11 mouse cellular contexts compared by ENCODE assay signal in the genomic region with DNA sequence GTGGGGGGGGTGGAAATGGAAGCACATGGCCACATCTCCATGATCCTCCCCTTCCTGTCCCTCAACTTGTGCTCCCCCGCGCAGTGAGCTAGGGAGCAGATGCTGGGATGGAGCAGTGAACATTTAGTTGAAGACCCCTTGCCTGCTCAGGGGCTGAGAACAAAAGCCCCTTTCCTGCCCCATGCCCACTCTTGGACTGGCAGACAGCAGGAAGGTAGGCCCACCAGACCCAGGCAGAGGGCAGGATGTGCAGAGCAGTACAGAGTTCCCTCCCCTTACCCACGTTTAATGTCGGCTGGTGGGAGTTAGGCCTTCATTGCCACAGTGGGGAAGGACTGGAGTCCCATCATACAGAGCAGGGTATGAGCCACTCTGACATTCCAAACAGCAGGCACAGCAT. TPM values are rescaled to one million over a fixed set of nuclear protein-coding genes. Genes with fewer than 3 reads are reported as not detected.
A peak's percentile ranks its signal among the peaks of the same experiment; 100 is the strongest.
DNase-seq lines count a peak whose midpoint lies in the region; ATAC-seq lines count a peak whose summit lies in the region.
"Had no signal": no experiment of that assay in that cellular context is flagged by ENCODE, and none has a peak within 500 bp of the region (broad histone marks: within the 10 kb centered on the region; RNA-seq: fewer than 3 reads in every experiment).

No protein-coding gene starts in this region.

- no peak overlapping the region for H3K9ac ChIP-seq in hindbrain, embryonic 12.5 days
- no peak overlapping the region for H3K9ac ChIP-seq in hindbrain, embryonic 13.5 days
- H3K9ac ChIP-seq in midbrain, embryonic 13.5 days (replicated peaks): no peak overlapping the region
- no peak overlapping the region for H3K9ac ChIP-seq in midbrain, embryonic 11.5 days (ENCODE audit: low read length)
- no peak overlapping the region for H3K9ac ChIP-seq in limb, embryonic 15.5 days

- no peak for DNase-seq in midbrain, embryonic 11.5 days (ENCODE audit: low spot score, missing footprints)
- peak; percentile 36 to 49 for DNase-seq in thymus, postnatal 10 days (ENCODE audit: low spot score in 2 of 2)
- DNase-seq in gastrocnemius, postnatal 4 days (ENCODE audit: low spot score in 2 of 2): no peak
- DNase-seq in embryo, embryonic 9.5 days (ENCODE audit: extremely low spot score): no peak
- DNase-seq: cerebellum, adult 11-12 months; gastrocnemius, postnatal 14 days had no signal

- no peak overlapping the region for H3K4me2 ChIP-seq in hindbrain, embryonic 12.5 days (replicated peaks)
- no peak overlapping the region for H3K4me2 ChIP-seq in hindbrain, embryonic 13.5 days
- no peak overlapping the region for H3K4me2 ChIP-seq in midbrain, embryonic 13.5 days (replicated peaks)
- H3K4me2 ChIP-seq in midbrain, embryonic 11.5 days: no peak overlapping the region
- no peak overlapping the region for H3K4me2 ChIP-seq in limb, embryonic 15.5 days

- H3K27me3 ChIP-seq in hindbrain, embryonic 12.5 days: no peaks in the 10 kb centered on the region
- H3K27me3 ChIP-seq in hindbrain, embryonic 13.5 days: no peaks in the 10 kb centered on the region
- H3K27me3 ChIP-seq in midbrain, embryonic 13.5 days: no peaks in the 10 kb centered on the region
- H3K27me3 ChIP-seq in midbrain, embryonic 11.5 days (ENCODE audit: control insufficient read depth, insufficient read depth, low read length): no peaks in the 10 kb centered on the region
- no peaks in the 10 kb centered on the region for H3K27me3 ChIP-seq in limb, embryonic 15.5 days

- ATAC-seq in hindbrain, embryonic 12.5 days (ENCODE audit: low FRiP score): no peak
- ATAC-seq in hindbrain, embryonic 13.5 days (ENCODE audit: low FRiP score): no peak
- ATAC-seq in midbrain, embryonic 13.5 days: no peak
- ATAC-seq in midbrain, embryonic 11.5 days (ENCODE audit: low FRiP score): no peak
- ATAC-seq in limb, embryonic 15.5 days (ENCODE audit: insufficient number of reproducible peaks, low FRiP score, low TSS enrichment, low read depth): no peak

- H3K4me1 ChIP-seq in hindbrain, embryonic 12.5 days: peaks cover 31% of the 10 kb centered on the region
- peaks cover 33% of the 10 kb centered on the region for H3K4me1 ChIP-seq in hindbrain, embryonic 13.5 days (replicated peaks)
- H3K4me1 ChIP-seq in midbrain, embryonic 13.5 days (replicated peaks): peaks cover 30% of the 10 kb centered on the region
- H3K4me1 ChIP-seq in midbrain, embryonic 11.5 days (ENCODE audit: control insufficient read depth, insufficient read depth, low read length): peaks cover 8% of the 10 kb centered on the region
- H3K4me1 ChIP-seq in limb, embryonic 15.5 days: peaks cover 36% of the 10 kb centered on the region

- no peak overlapping the region for H3K4me3 ChIP-seq in hindbrain, embryonic 12.5 days
- no peak overlapping the region for H3K4me3 ChIP-seq in hindbrain, embryonic 13.5 days
- H3K4me3 ChIP-seq in midbrain, embryonic 13.5 days (replicated peaks): no peak overlapping the region
- H3K4me3 ChIP-seq in midbrain, embryonic 11.5 days (ENCODE audit: low read depth, low read length): no peak overlapping the region
- H3K4me3 ChIP-seq in limb, embryonic 15.5 days: no peak overlapping the region

- 75% methylated on average over 4 of the region's 4 CpGs for WGBS in hindbrain, embryonic 12.5 days
- 77% methylated on average over 4 of the region's 4 CpGs for WGBS in hindbrain, embryonic 13.5 days
- 76% methylated on average over 4 of the region's 4 CpGs for WGBS in midbrain, embryonic 13.5 days
- 80% methylated on average over 4 of the region's 4 CpGs for WGBS in midbrain, embryonic 11.5 days
- WGBS in limb, embryonic 15.5 days: 81% methylated on average over 4 of the region's 4 CpGs

- H3K9me3 ChIP-seq in hindbrain, embryonic 12.5 days (replicated peaks): no peaks in the 10 kb centered on the region
- H3K9me3 ChIP-seq in hindbrain, embryonic 13.5 days: no peaks in the 10 kb centered on the region
- no peaks in the 10 kb centered on the region for H3K9me3 ChIP-seq in midbrain, embryonic 13.5 days
- no peaks in the 10 kb centered on the region for H3K9me3 ChIP-seq in midbrain, embryonic 11.5 days (ENCODE audit: control insufficient read depth, low read length)
- H3K9me3 ChIP-seq in limb, embryonic 15.5 days: no peaks in the 10 kb centered on the region

- H3K27ac ChIP-seq in hindbrain, embryonic 12.5 days: peak overlapping the region; percentile 23; the same call in 1 of the 2 replicates
- no peak overlapping the region for H3K27ac ChIP-seq in hindbrain, embryonic 13.5 days
- peak overlapping the region; percentile 54; the same call in 1 of the 2 replicates for H3K27ac ChIP-seq in midbrain, embryonic 13.5 days
- H3K27ac ChIP-seq in midbrain, embryonic 11.5 days (ENCODE audit: low read depth, low read length): no peak overlapping the region
- peak overlapping the region; percentile 89 for H3K27ac ChIP-seq in limb, embryonic 15.5 days

- peaks cover 52% of the 10 kb centered on the region for H3K36me3 ChIP-seq in hindbrain, embryonic 12.5 days
- H3K36me3 ChIP-seq in hindbrain, embryonic 13.5 days: peaks cover 54% of the 10 kb centered on the region
- H3K36me3 ChIP-seq in midbrain, embryonic 13.5 days: peaks cover 51% of the 10 kb centered on the region
- H3K36me3 ChIP-seq in midbrain, embryonic 11.5 days (ENCODE audit: control insufficient read depth, insufficient read depth, low read length): peaks cover 19% of the 10 kb centered on the region; the same call in 1 of the 2 replicates
- H3K36me3 ChIP-seq in limb, embryonic 15.5 days: peaks cover 49% of the 10 kb centered on the region

RNA-seq across cellular contexts. Expression of a gene that starts 1.6 kb away (rescaled TPM):
- 8.8 and 9.3 TPM in 2 replicates for polyA plus RNA-seq in hindbrain, embryonic 12.5 days (2016; fragmentation: Nextera tagmentation; extraction: Ambion mirVana)
- polyA plus RNA-seq in hindbrain, embryonic 13.5 days (2015; fragmentation: Nextera tagmentation; extraction: Ambion mirVana): 6.6 and 7.3 TPM in 2 replicates
- polyA plus RNA-seq in midbrain, embryonic 13.5 days (2015; fragmentation: Nextera tagmentation; extraction: Ambion mirVana): 6.4 and 6.6 TPM in 2 replicates
- polyA plus RNA-seq in midbrain, embryonic 11.5 days (2014; fragmentation: Nextera tagmentation; extraction: Ambion mirVana): 9.2 and 10.3 TPM in 2 replicates
- polyA plus RNA-seq in limb, embryonic 15.5 days (2015; fragmentation: Nextera tagmentation; extraction: Ambion mirVana): 20.5 and 21.9 TPM in 2 replicates
- 10 to 100 TPM; 16.8 to 17.4 TPM for total RNA-seq in gastrocnemius, postnatal 4 days (2021)

RNA-seq across cellular contexts. Expression of a gene that starts 24.5 kb away (rescaled TPM):
- polyA plus RNA-seq in hindbrain, embryonic 12.5 days (2016; fragmentation: Nextera tagmentation; extraction: Ambion mirVana): 38.7 and 39.1 TPM in 2 replicates
- 43.6 and 45.3 TPM in 2 replicates for polyA plus RNA-seq in hindbrain, embryonic 13.5 days (2015; fragmentation: Nextera tagmentation; extraction: Ambion mirVana)
- 43.9 and 46.1 TPM in 2 replicates for polyA plus RNA-seq in midbrain, embryonic 13.5 days (2015; fragmentation: Nextera tagmentation; extraction: Ambion mirVana)
- polyA plus RNA-seq in midbrain, embryonic 11.5 days (2014; fragmentation: Nextera tagmentation; extraction: Ambion mirVana): 24.3 and 25.9 TPM in 2 replicates
- 25.8 and 27.1 TPM in 2 replicates for polyA plus RNA-seq in limb, embryonic 15.5 days (2015; fragmentation: Nextera tagmentation; extraction: Ambion mirVana)
- total RNA-seq in gastrocnemius, postnatal 4 days (2021): 10 to 100 TPM; 22.7 to 22.9 TPM

RNA-seq across cellular contexts. Expression of a gene that starts 25.4 kb away (rescaled TPM):
- 180 and 183 TPM in 2 replicates for polyA plus RNA-seq in hindbrain, embryonic 12.5 days (2016; fragmentation: Nextera tagmentation; extraction: Ambion mirVana)
- polyA plus RNA-seq in hindbrain, embryonic 13.5 days (2015; fragmentation: Nextera tagmentation; extraction: Ambion mirVana): 159 and 172 TPM in 2 replicates
- 184 and 186 TPM in 2 replicates for polyA plus RNA-seq in midbrain, embryonic 13.5 days (2015; fragmentation: Nextera tagmentation; extraction: Ambion mirVana)
- 111 and 115 TPM in 2 replicates for polyA plus RNA-seq in midbrain, embryonic 11.5 days (2014; fragmentation: Nextera tagmentation; extraction: Ambion mirVana)
- polyA plus RNA-seq in limb, embryonic 15.5 days (2015; fragmentation: Nextera tagmentation; extraction: Ambion mirVana): 85.8 and 96.1 TPM in 2 replicates
- 10 to 100 TPM; 66.6 to 78.7 TPM for total RNA-seq in gastrocnemius, postnatal 4 days (2021)

RNA-seq across cellular contexts. Expression of a gene that starts 34.0 kb away (rescaled TPM):
- 9.0 and 10.4 TPM in 2 replicates for polyA plus RNA-seq in hindbrain, embryonic 12.5 days (2016; fragmentation: Nextera tagmentation; extraction: Ambion mirVana)
- 2.8 and 2.9 TPM in 2 replicates for polyA plus RNA-seq in hindbrain, embryonic 13.5 days (2015; fragmentation: Nextera tagmentation; extraction: Ambion mirVana)
- 2.8 and 2.9 TPM in 2 replicates for polyA plus RNA-seq in midbrain, embryonic 13.5 days (2015; fragmentation: Nextera tagmentation; extraction: Ambion mirVana)
- polyA plus RNA-seq in midbrain, embryonic 11.5 days (2014; fragmentation: Nextera tagmentation; extraction: Ambion mirVana): 4.8 and 5.3 TPM in 2 replicates
- polyA plus RNA-seq in limb, embryonic 15.5 days (2015; fragmentation: Nextera tagmentation; extraction: Ambion mirVana): 4.0 TPM in 2 replicates
- total RNA-seq in gastrocnemius, postnatal 4 days (2021): 10 to 100 TPM; 17.8 to 19.0 TPM
- polyA plus RNA-seq: CD4-positive, CD25-positive, alpha-beta regulatory T cell, adult 4 months had no signal

RNA-seq across cellular contexts. Expression of a gene that starts 50.5 kb away (rescaled TPM):
- polyA plus RNA-seq in hindbrain, embryonic 12.5 days (2016; fragmentation: Nextera tagmentation; extraction: Ambion mirVana): 12.1 and 13.6 TPM in 2 replicates
- 6.1 and 8.2 TPM in 2 replicates for polyA plus RNA-seq in hindbrain, embryonic 13.5 days (2015; fragmentation: Nextera tagmentation; extraction: Ambion mirVana)
- polyA plus RNA-seq in midbrain, embryonic 13.5 days (2015; fragmentation: Nextera tagmentation; extraction: Ambion mirVana): 23.4 and 30.8 TPM in 2 replicates
- 9.7 and 10.2 TPM in 2 replicates for polyA plus RNA-seq in midbrain, embryonic 11.5 days (2014; fragmentation: Nextera tagmentation; extraction: Ambion mirVana)
- 11.8 and 15.0 TPM in 2 replicates for polyA plus RNA-seq in limb, embryonic 15.5 days (2015; fragmentation: Nextera tagmentation; extraction: Ambion mirVana)
- 1 to 10 TPM; 2.6 TPM for total RNA-seq in gastrocnemius, postnatal 4 days (2021)
- polyA plus RNA-seq: CD4-positive, CD25-positive, alpha-beta regulatory T cell, adult 4 months had no signal

Comparison
In these comparisons a context has a peak if more than half of its experiments do, and no peak if none do; other contexts are left out.
1. H3K27ac ChIP-seq: peak in hindbrain, embryonic 12.5 days (single experiment), midbrain, embryonic 13.5 days (single experiment) and limb, embryonic 15.5 days (single experiment); none in hindbrain, embryonic 13.5 days (single experiment) and midbrain, embryonic 11.5 days (single experiment).
2. DNase-seq: peak in thymus, postnatal 10 days (2 of 2); none in midbrain, embryonic 11.5 days (single experiment), gastrocnemius, postnatal 4 days (0 of 2) and embryo, embryonic 9.5 days (single experiment).